Mouse (Mus musculus) liver, embryonic 14.5 days (tissue): Measurements from ENCODE around the gene Rab8b. TPM values are rescaled to one million over a fixed set of nuclear protein-coding genes. Genes with fewer than 3 reads are reported as not detected.

ENCODE experiments used
- ATAC-seq: fragments of 200-750 bp; cut with Nextera tagmentation; 2 replicates; pipeline ENCODE4 v1.8.0; 2017; ENCODE audit warnings: moderate number of reproducible peaks, mild to moderate bottlenecking, moderate library complexity; ENCODE audit not compliant: insufficient read depth
- DNase-seq, 3 experiments: peaks; one replicate each; pipeline ENCODE4 v3.0.0-alpha.2; 2012 to 2013; ENCODE audit warnings: low read depth in 3 of 3, low spot score in 3 of 3
- H3K27ac ChIP-seq: fragments of 300-500 bp; sonication (generic); 2 replicates; pipeline ENCODE4 v1.5.1; 2014; ENCODE audit warnings: moderate library complexity, mild to moderate bottlenecking, control low read depth, inconsistent platforms
- H3K27me3 ChIP-seq: fragments of 300-500 bp; sonication (generic); 2 replicates; pipeline ENCODE4 v1.6.1; 2014; ENCODE audit warnings: mild to moderate bottlenecking, low read length, moderate library complexity; ENCODE audit not compliant: control insufficient read depth, insufficient read depth
- H3K36me3 ChIP-seq: fragments of 300-500 bp; sonication (generic); replicated peaks from 2 replicates; pipeline ENCODE4 v1.6.1; 2014; ENCODE audit warnings: low read depth; ENCODE audit not compliant: control insufficient read depth, insufficient read depth
- H3K4me1 ChIP-seq, 2 experiments: fragments of 200-500 bp in 1 of 2; fragments of 300-500 bp in 1 of 2; sonication (generic) in 1 of 2; replicated peaks; 2 replicates each; pipeline ENCODE4 v1.6.1; 2012 to 2014; ENCODE audit warnings: antibody characterized with exemption in 1 of 2, inconsistent platforms in 1 of 2, low read length in 1 of 2; ENCODE audit not compliant: control insufficient read depth in 2 of 2, insufficient read depth in 2 of 2
- H3K4me2 ChIP-seq: fragments of 300-500 bp; sonication (generic); 2 replicates; pipeline ENCODE4 v1.6.1; 2014; ENCODE audit warnings: low read depth, mild to moderate bottlenecking, control low read depth, moderate library complexity
- H3K4me3 ChIP-seq, 2 experiments: fragments of 200-500 bp in 1 of 2; fragments of 300-500 bp in 1 of 2; sonication (generic) in 1 of 2; 2 replicates each; pipeline ENCODE4 v1.5.1; 2012 to 2014; ENCODE audit warnings: low read depth in 2 of 2, low read length in 2 of 2, mild to moderate bottlenecking in 2 of 2, control low read depth in 1 of 2, inconsistent platforms in 1 of 2, moderate library complexity in 1 of 2; ENCODE audit not compliant: insufficient read depth in 1 of 2
- H3K9ac ChIP-seq: fragments of 300-500 bp; sonication (generic); replicated peaks from 2 replicates; pipeline ENCODE4 v1.6.1; 2014; ENCODE audit warnings: mild to moderate bottlenecking, control low read depth, moderate library complexity
- H3K9me3 ChIP-seq: fragments of 300-500 bp; sonication (generic); 2 replicates; pipeline ENCODE4 v1.6.1; 2016; ENCODE audit warnings: low read length, mixed read lengths; ENCODE audit not compliant: control insufficient read depth
- CTCF ChIP-seq: IDR thresholded peaks from 2 replicates; pipeline ENCODE4 v1.5.1; 2016; ENCODE audit warnings: antibody characterized with exemption, low read depth, control low read depth
- EP300 ChIP-seq: IDR thresholded peaks from 2 replicates; pipeline ENCODE4 v1.6.1; 2016; ENCODE audit warnings: antibody characterized with exemption, low read depth
- WGBS: fragments of 180-500 bp; shearing (Covaris S2); extraction: QIAGEN DNeasy Blood & Tissue Kit; methylation state at CpG from one replicate; pipeline ENCODE4 v1.1.7; 2014; ENCODE audit not compliant: insufficient replicate concordance; 5-methylcytosine and 5-hydroxymethylcytosine counted together
- polyA plus RNA-seq, 2 experiments: library from polyadenylated mRNA; depleted of rRNA in 1 of 2; stranded (reverse) in 1 of 2; unstranded in 1 of 2; fragments of >200 nt; fragmentation: Nextera tagmentation in 1 of 2; extraction: Ambion mirVana in 1 of 2; gene quantifications; 2 replicates each; pipeline versions ENCODE4 v1.2.1 to v1.2.3; 2012 to 2014

Gene Rab8b
- polyA plus RNA-seq, 2 experiments: 18.3 to 20.6 TPM

DNA sequence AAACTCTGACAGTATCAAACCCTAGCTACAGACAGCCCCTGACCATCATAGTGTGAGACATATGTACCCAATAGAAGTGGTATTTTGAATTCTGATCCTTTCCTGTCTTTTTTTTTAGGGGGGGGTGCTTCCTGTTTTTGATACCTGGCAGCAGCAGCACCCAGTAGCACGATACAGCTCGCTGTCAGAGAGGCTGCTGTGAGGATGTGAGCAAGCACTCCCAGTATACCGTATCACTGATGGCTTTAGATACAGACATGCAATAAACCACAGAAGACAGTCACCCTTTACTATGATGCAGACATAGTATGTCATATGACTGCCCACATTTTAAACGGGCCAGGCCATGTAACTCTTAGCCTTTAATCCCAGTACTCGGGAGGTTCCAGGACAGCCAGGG is 36.0 kb downstream of the Rab8b start:
- Histone ChIP-seq H3K4me3 (no peak overlapping the region), H3K9me3 (no peaks in the 10 kb centered on the region), H3K36me3 (no peaks in the 10 kb centered on the region; the same call in 1 of the 2 replicates), H3K9ac (no peak overlapping the region), H3K4me2 (no peak overlapping the region), H3K27ac (no peak overlapping the region), H3K4me1 (peaks cover 19 to 36% of the 10 kb centered on the region in 2 experiments), H3K27me3 (no peaks in the 10 kb centered on the region)
- ATAC-seq (no peak), DNase-seq (no peak)
- TF ChIP-seq CTCF (no peak), EP300 (no peak)
- 32% methylated on average over 5 of the region's 5 CpGs for WGBS

DNA sequence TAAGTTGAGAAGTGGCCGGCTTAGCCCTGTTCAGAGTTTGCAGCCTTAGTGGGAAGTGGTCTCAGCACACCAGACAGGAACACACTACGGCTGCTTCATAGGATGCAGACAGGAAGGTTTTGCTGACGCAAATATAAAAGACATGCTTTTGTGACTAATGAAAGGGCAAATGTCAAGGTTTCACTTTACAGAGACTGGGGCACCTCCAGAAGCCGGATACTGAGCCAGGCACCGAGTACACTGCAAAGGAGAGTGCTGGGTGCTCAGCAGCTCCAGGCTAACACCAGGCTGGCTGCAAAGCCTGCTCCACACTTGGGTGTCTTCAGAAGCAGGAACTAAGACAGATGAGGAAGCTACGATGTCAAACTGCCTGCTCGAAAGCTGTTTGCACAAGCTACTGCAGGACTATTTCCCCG is 37.1 kb downstream of the Rab8b start:
- H3K4me3 ChIP-seq: no peak overlapping the region
- H3K9ac ChIP-seq: no peak overlapping the region
- peak overlapping the region; percentile 21; the same call in 1 of the 2 replicates for H3K4me2 ChIP-seq
- no peak overlapping the region for H3K27ac ChIP-seq
- no peaks in the 10 kb centered on the region for H3K9me3 ChIP-seq
- no peaks in the 10 kb centered on the region; the same call in 1 of the 2 replicates for H3K36me3 ChIP-seq
- ATAC-seq (no peak), DNase-seq (no peak)
- WGBS: 40% methylated on average over 8 of the region's 8 CpGs
- no peaks in the 10 kb centered on the region for H3K27me3 ChIP-seq
- no peak for TF ChIP-seq EP300
- TF ChIP-seq CTCF: no peak
- H3K4me1 ChIP-seq: peaks cover 19 to 36% of the 10 kb centered on the region in 2 experiments

DNA sequence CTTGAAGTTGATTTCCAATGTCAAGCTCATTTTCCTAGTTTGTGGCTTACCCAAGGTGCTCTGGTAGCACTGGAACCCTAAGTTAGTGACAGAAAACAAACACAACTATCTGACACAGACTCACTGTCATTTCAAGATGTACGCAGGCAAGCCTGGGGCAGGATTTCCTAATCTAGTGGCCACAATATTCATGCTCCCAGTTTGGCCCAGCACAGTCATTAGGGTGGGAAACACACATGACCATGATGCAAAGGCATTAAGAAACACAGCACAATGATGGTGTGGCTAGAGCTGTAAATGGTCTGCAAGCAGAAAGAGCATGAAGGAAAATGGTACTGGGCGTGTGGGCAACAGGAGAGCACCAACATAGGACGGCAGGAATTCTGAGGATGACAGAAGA is 37.6 kb downstream of the Rab8b start:
- no peak overlapping the region for H3K4me2 ChIP-seq
- WGBS: 59% methylated on average over 3 of the region's 3 CpGs
- no peaks in the 10 kb centered on the region for H3K27me3 ChIP-seq
- no peak overlapping the region for H3K9ac ChIP-seq
- no peak overlapping the region for H3K4me3 ChIP-seq
- TF ChIP-seq CTCF: no peak
- TF ChIP-seq EP300: no peak
- peaks cover 15 to 30% of the 10 kb centered on the region in 2 experiments for H3K4me1 ChIP-seq
- DNase-seq (peak in 1 of 3 experiments; percentile 40), ATAC-seq (no peak)
- no peak overlapping the region for H3K27ac ChIP-seq
- H3K9me3 ChIP-seq: no peaks in the 10 kb centered on the region
- no peaks in the 10 kb centered on the region; the same call in 1 of the 2 replicates for H3K36me3 ChIP-seq

DNA sequence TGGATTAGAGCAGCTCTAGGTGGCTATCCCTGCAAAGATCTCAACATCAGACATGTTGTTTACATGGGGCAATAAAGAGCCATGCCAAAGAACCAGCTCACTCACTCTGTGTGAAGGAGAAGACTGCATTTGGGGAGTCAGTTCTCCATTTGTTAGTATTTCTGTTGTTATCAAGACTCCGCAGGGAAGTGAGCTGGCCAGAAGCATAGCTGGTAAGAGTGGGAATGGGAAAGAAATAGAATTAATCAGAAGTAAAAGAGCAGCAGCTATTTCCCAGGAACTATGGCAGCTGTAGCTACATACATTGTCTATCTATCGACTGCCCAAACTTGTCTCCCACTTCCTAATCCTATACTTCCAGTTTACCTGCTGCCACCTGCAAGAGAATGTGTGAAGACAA is 38.7 kb downstream of the Rab8b start:
- no peak overlapping the region for H3K4me2 ChIP-seq
- H3K27ac ChIP-seq: no peak overlapping the region
- peak in 2 of 3 experiments; percentile 62 to 66 for DNase-seq
- no peaks in the 10 kb centered on the region for H3K9me3 ChIP-seq
- TF ChIP-seq EP300 (no peak), CTCF (no peak)
- WGBS: 81% methylated on average over 2 of the region's 2 CpGs
- ATAC-seq: no peak
- H3K4me1 ChIP-seq: peaks cover 15 to 21% of the 10 kb centered on the region in 2 experiments
- no peaks in the 10 kb centered on the region for H3K27me3 ChIP-seq
- no peaks in the 10 kb centered on the region; the same call in 1 of the 2 replicates for H3K36me3 ChIP-seq
- H3K9ac ChIP-seq: no peak overlapping the region
- no peak overlapping the region for H3K4me3 ChIP-seq

DNA sequence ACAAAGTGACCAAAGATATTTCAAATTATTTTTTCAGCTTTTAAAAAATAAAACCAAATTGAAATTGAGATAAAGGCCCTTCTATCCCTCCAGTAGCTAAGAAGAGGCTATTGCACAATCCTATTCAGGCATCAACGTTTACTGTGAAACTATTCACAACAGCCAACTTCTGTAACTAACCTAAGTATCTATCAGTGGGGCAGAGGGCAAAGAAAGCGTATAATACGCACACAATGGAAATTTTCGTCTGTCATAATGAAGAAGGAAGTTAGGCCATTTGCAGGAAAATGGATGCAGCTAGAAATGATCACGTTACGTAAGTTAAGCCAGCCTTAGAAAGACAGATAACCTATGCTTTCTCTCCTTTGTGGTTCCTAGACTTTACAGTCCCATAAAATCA is 40.0 kb downstream of the Rab8b start:
- no peak overlapping the region for H3K4me2 ChIP-seq
- ATAC-seq: no peak
- WGBS: 76% methylated on average over 6 of the region's 6 CpGs
- no peak for TF ChIP-seq CTCF
- no peak for TF ChIP-seq EP300
- no peaks in the 10 kb centered on the region; the same call in 1 of the 2 replicates for H3K36me3 ChIP-seq
- DNase-seq: no peak
- no peaks in the 10 kb centered on the region for H3K9me3 ChIP-seq
- peaks cover 13 to 19% of the 10 kb centered on the region in 2 experiments for H3K4me1 ChIP-seq
- no peak overlapping the region for H3K9ac ChIP-seq
- no peak overlapping the region for H3K4me3 ChIP-seq
- H3K27me3 ChIP-seq: no peaks in the 10 kb centered on the region
- H3K27ac ChIP-seq: no peak overlapping the region

DNA sequence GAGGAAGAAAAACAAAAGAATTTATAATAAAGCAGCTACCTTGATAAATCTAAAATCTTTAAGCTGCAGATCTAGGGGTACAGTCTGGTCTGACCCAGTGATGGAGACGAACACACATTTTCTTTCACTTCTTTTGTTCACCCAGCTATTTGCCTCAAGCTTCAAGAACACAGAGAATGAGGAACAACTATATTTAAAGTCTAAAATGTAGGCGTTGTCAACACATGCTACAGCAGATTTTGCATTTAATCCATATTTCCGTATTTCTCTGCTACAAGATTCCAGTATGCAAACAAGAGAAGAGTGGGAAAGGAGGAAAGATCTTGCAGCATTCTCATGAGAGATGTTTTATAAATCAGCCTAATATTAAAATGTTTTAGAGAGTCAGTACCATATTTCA is 40.6 kb downstream of the Rab8b start:
- no peak for DNase-seq
- H3K4me1 ChIP-seq: peaks cover 11 to 20% of the 10 kb centered on the region in 2 experiments
- no peak overlapping the region for H3K4me3 ChIP-seq
- TF ChIP-seq EP300: no peak
- TF ChIP-seq CTCF: no peak
- no peaks in the 10 kb centered on the region for H3K9me3 ChIP-seq
- no peak overlapping the region for H3K27ac ChIP-seq
- H3K27me3 ChIP-seq: no peaks in the 10 kb centered on the region
- WGBS: 77% methylated on average over 3 of the region's 3 CpGs
- ATAC-seq: no peak
- H3K4me2 ChIP-seq: no peak overlapping the region
- no peak overlapping the region for H3K9ac ChIP-seq
- H3K36me3 ChIP-seq: no peaks in the 10 kb centered on the region; the same call in 1 of the 2 replicates
